Mouse (Mus musculus): ENCODE measurements at regions not wholly inside any gene's neighbourhood (a gene's known extent, or its start where the extent isn't known, plus 50 kb on each side); places are given as distances from the start of the nearest gene placed in this dataset.

DNA sequence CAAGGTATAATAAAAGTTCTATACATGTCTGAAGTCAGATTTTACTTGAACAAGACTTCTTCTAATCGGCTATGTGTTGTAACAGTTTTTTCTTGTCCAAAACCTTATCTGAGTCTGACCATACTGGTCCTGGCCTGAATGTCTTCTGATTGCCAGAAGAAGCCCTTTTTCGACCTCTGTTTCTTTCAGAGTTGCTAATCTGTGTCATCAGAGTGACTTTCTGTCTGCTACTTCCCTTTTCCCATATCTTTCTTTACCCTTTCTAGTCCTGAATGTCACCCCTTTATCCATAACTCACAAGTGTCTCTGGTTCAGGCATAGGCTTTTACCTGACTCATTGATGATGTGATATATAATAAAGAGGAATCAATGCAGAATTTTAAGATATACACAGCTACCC is 936.5 kb upstream of the Nova1 start:
- TF ChIP-seq POLR2A (IDR thresholded peaks at IDR 0.05; ENCODE audit: borderline replicate concordance, extremely low read depth, insufficient read depth, insufficient read length, poor library complexity, severe bottlenecking): no peak
- TF ChIP-seq CTCF (IDR thresholded peaks at IDR 0.05; ENCODE audit: borderline replicate concordance, extremely low read depth, insufficient read depth, insufficient read length): no peak
- no peak for DNase-seq (ENCODE audit: low read depth)

DNA sequence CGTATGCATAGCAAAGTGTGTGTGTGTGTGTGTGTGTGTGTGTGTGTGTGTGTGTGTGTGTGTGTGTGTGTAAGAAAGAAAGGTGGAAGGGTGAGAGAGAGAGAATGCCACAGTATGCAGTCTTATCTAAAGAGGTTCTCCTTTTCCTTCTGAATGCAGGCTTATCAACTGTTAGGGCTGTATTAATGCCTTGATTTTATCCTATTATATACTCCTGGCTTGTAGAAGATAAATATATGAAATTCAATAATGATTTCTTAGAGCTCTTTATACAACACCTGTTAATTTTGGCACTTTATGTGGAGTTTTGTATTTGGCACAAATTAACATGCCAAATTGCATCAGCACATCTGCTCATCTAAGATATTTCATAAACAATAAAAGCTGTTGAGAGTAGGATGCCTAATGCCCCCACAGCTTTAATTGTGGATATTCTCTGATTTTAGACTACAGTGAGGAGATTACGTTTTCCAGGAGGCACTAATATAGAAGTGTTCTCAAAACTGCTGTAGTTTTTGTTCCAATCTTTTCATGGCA is 923.1 kb upstream of the Nova1 start:
- TF ChIP-seq POLR2A (IDR thresholded peaks at IDR 0.05; ENCODE audit: borderline replicate concordance, extremely low read depth, insufficient read depth, insufficient read length, poor library complexity, severe bottlenecking): no peak
- no peak for TF ChIP-seq CTCF (IDR thresholded peaks at IDR 0.05; ENCODE audit: borderline replicate concordance, extremely low read depth, insufficient read depth, insufficient read length)
- peak; percentile 48 for DNase-seq (ENCODE audit: low read depth)

DNA sequence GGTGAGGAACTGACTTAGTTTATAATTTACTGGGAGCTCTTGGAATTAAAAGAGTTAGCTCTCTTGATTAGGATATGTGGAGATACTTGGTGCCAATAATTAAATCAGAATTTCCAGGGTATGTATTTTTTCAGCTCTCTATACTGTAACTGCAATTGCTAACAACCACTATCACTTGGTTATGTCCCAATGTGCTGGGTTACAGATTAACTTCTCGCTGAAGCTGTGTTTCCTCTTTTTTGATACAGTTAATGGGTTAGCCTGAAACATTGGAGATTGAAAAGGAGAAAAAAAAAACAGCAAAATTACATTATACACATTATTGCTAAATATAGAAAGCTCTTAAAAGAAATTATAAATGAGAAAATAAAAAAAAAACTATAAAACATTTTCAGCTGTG is 881.5 kb upstream of the Nova1 start:
- no peak for DNase-seq (ENCODE audit: low read depth)
- TF ChIP-seq POLR2A (IDR thresholded peaks at IDR 0.05; ENCODE audit: borderline replicate concordance, extremely low read depth, insufficient read depth, insufficient read length, poor library complexity, severe bottlenecking) (no peak), CTCF (IDR thresholded peaks at IDR 0.05; ENCODE audit: borderline replicate concordance, extremely low read depth, insufficient read depth, insufficient read length) (no peak)

DNA sequence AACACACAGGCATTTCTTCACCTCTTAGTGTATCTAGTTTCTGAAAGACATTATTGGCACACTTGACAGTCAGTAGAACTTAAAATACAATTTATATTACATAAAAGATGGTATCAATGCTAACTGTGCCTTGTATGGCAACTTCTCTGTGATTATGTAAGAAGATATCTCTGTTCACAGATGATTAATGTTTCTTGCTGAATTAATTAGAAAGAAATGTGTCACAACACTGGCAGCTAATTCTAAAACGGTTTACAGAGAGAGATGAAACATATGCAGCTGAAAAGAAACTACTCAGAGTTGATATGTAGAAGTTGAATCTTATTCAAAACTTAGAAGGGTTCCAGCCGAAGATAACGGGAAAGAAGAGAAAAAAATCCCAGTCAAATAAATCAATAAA is 851.7 kb upstream of the Nova1 start:
- TF ChIP-seq CTCF (IDR thresholded peaks at IDR 0.05; ENCODE audit: borderline replicate concordance, extremely low read depth, insufficient read depth, insufficient read length) (no peak), POLR2A (IDR thresholded peaks at IDR 0.05; ENCODE audit: borderline replicate concordance, extremely low read depth, insufficient read depth, insufficient read length, poor library complexity, severe bottlenecking) (no peak)
- peak; percentile 69 for DNase-seq (ENCODE audit: low read depth)

All from brain, embryonic 14.5 days (tissue).